Mouse (Mus musculus) thymus, adult 2 months (tissue): ENCODE results near the gene Zc3hav1l. TPM values are rescaled to one million over a fixed set of nuclear protein-coding genes. Genes with fewer than 3 reads are reported as not detected.
A peak's percentile ranks its signal among the peaks of the same experiment; 100 is the strongest.

Experiments used
- DNase-seq: peaks from one replicate; pipeline ENCODE4 v3.0.0; 2021
- H3K27ac ChIP-seq: fragments of 200-500 bp; 2 replicates; pipeline ENCODE4 v1.5.1; 2012; ENCODE audit warnings: low read length, control low read depth; ENCODE audit not compliant: control insufficient read depth, insufficient read depth
- H3K27me3 ChIP-seq: fragments of 200-500 bp; 2 replicates; pipeline ENCODE4 v1.6.1; 2012; ENCODE audit warnings: mild to moderate bottlenecking, low read length, moderate library complexity, mixed read lengths; ENCODE audit not compliant: control insufficient read depth, insufficient read depth
- H3K36me3 ChIP-seq: fragments of 200-500 bp; 2 replicates; pipeline ENCODE4 v1.6.1; 2012; ENCODE audit warnings: mild to moderate bottlenecking, low read length, moderate library complexity; ENCODE audit not compliant: control insufficient read depth, insufficient read depth
- H3K4me1 ChIP-seq: fragments of 200-500 bp; replicated peaks from 2 replicates; pipeline ENCODE4 v1.6.1; 2012; ENCODE audit warnings: low read length; ENCODE audit not compliant: control insufficient read depth, insufficient read depth
- H3K4me3 ChIP-seq: fragments of 200-500 bp; 2 replicates; pipeline ENCODE4 v1.5.1; 2012; ENCODE audit warnings: mild to moderate bottlenecking, low read length, control low read depth, moderate library complexity; ENCODE audit not compliant: control insufficient read depth, insufficient read depth
- CTCF ChIP-seq: fragments of 200-500 bp; IDR thresholded peaks from 2 replicates; pipeline ENCODE4 v1.5.1; 2012; ENCODE audit warnings: mild to moderate bottlenecking, control low read depth, low read length, moderate library complexity, borderline replicate concordance; ENCODE audit not compliant: control insufficient read depth, poor library complexity, insufficient read depth; ENCODE audit errors: extremely low read depth
- POLR2A ChIP-seq: fragments of 200-500 bp; IDR thresholded peaks from 2 replicates; pipeline ENCODE4 v1.6.1; 2012; ENCODE audit warnings: mild to moderate bottlenecking, low read length, control low read depth, moderate library complexity; ENCODE audit not compliant: control insufficient read depth, poor library complexity, insufficient read depth; ENCODE audit errors: extremely low read depth
- WGBS: fragments of 180-500 bp; shearing (Covaris S2); methylation state at CpG from one replicate; pipeline ENCODE4 v1.1.7; 2018; 5-methylcytosine and 5-hydroxymethylcytosine counted together
- polyA plus RNA-seq: library from polyadenylated mRNA; depleted of rRNA; stranded (reverse); fragments of >200 nt; gene quantifications from 2 replicates; pipeline ENCODE4 v1.2.3, GENCODE M21; 2012

Gene Zc3hav1l
- polyA plus RNA-seq, 1 experiment = 6.6 TPM

- TF ChIP-seq CTCF (no peak), POLR2A (no peak)
- peak overlapping the region; percentile 18 for H3K4me3 ChIP-seq
- H3K36me3 ChIP-seq = peaks cover 26% of the 10 kb centered on the region
- H3K27me3 ChIP-seq = no peaks in the 10 kb centered on the region
- peaks cover 41% of the 10 kb centered on the region for H3K4me1 ChIP-seq
- DNase-seq = peak; percentile 18
- WGBS = 6% methylated on average over 11 of the region's 11 CpGs
- H3K27ac ChIP-seq = peak overlapping the region; percentile 81
Observed at GRCm38 (mm10) chr6:38341751-38342665, 42.9 kb upstream of the Zc3hav1l start.

GRCm38 (mm10) chr6:38339078-38339477, 40.0 kb upstream of the Zc3hav1l start:
- Histone ChIP-seq H3K27ac (no peak overlapping the region), H3K4me1 (peaks cover 23% of the 10 kb centered on the region), H3K4me3 (no peak overlapping the region), H3K36me3 (peaks cover 55% of the 10 kb centered on the region), H3K27me3 (no peaks in the 10 kb centered on the region)
- no peak for DNase-seq
- 93% methylated on average over 2 of the region's 2 CpGs for WGBS
- no peak for TF ChIP-seq POLR2A
- no peak for TF ChIP-seq CTCF

- no peaks in the 10 kb centered on the region for H3K27me3 ChIP-seq
- no peak overlapping the region for H3K27ac ChIP-seq
- peaks cover 66% of the 10 kb centered on the region for H3K36me3 ChIP-seq
- peaks cover 13% of the 10 kb centered on the region for H3K4me1 ChIP-seq
- H3K4me3 ChIP-seq = no peak overlapping the region
- WGBS = 90% methylated on average over 6 of the region's 6 CpGs
- TF ChIP-seq POLR2A (no peak), CTCF (no peak)
- DNase-seq = no peak
Observed at GRCm38 (mm10) chr6:38337951-38338350, 38.9 kb upstream of the Zc3hav1l start.

GRCm38 (mm10) chr6:38337166-38337705, 38.2 kb upstream of the Zc3hav1l start:
- no peak overlapping the region for H3K4me3 ChIP-seq
- no peak for TF ChIP-seq POLR2A
- TF ChIP-seq CTCF = no peak
- peaks cover 9% of the 10 kb centered on the region for H3K4me1 ChIP-seq
- no peaks in the 10 kb centered on the region for H3K27me3 ChIP-seq
- H3K27ac ChIP-seq = no peak overlapping the region
- peaks cover 73% of the 10 kb centered on the region for H3K36me3 ChIP-seq
- 96% methylated on average over 4 of the region's 4 CpGs for WGBS
- DNase-seq = no peak

- Histone ChIP-seq H3K36me3 (peaks cover 90% of the 10 kb centered on the region), H3K4me3 (no peak overlapping the region), H3K27me3 (no peaks in the 10 kb centered on the region), H3K27ac (no peak overlapping the region), H3K4me1 (no peaks in the 10 kb centered on the region)
- no peak for DNase-seq
- TF ChIP-seq POLR2A (no peak), CTCF (no peak)
- 97% methylated on average over 6 of the region's 6 CpGs for WGBS
Observed at GRCm38 (mm10) chr6:38335264-38335663, 36.2 kb upstream of the Zc3hav1l start.

GRCm38 (mm10) chr6:38326596-38326995, 27.5 kb upstream of the Zc3hav1l start:
- no peak for DNase-seq
- 93% methylated on average over 4 of the region's 4 CpGs for WGBS
- H3K4me1 ChIP-seq = no peaks in the 10 kb centered on the region
- H3K4me3 ChIP-seq = no peak overlapping the region
- no peak overlapping the region for H3K27ac ChIP-seq
- no peaks in the 10 kb centered on the region for H3K27me3 ChIP-seq
- TF ChIP-seq CTCF = no peak
- no peak for TF ChIP-seq POLR2A
- H3K36me3 ChIP-seq = peaks cover 94% of the 10 kb centered on the region
